Mouse (Mus musculus): ENCODE results near the gene Rbp1. TPM values are rescaled to one million over a fixed set of nuclear protein-coding genes. Genes with fewer than 3 reads are reported as not detected.

Gene Rbp1
- polyA plus RNA-seq, 1 experiment = 14.6 TPM

DNA sequence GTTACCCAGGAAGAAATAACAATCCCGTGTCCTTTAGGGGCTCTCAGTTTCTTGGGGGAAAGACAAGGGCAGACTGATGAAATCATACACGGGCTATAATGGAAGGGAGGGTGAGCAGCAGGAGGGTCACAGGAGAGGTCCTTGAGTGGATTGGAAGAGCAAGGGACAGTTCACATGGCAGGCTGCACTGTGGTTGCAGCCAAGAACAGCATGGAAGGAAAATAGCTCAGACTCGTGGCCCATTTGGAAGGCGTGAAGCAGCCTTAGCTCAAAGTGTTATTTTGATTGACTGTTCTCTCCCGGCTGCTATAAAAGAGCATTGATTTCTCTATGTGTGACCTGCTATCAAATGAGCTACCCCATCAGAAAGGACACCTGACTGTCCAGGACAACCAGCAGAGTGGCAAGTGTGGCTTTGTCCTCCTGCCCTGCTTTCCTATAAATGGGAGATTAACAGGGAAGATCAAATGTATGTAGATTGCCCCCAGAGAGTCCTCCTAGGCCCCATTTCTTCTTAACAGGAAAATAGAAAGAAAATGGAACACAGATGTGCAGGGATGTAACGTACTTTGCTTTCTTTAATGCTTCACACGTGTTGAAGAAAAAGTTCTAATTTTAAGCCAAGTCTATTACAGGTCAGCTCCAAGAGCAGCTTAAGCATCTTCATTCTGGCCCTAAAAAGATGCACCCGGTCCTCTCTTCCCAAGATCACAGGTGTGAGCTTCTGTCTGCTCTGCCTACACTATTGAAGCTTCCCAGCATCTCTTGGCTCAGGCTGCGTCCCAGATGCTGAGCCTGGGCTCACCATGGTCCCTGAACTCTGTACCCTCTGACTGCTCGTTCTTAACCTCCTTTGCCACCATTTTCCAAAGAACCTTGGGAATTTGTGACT is 34.8 kb upstream of the Rbp1 start:
- no peak for TF ChIP-seq POLR2A (IDR thresholded peaks at IDR 0.05; ENCODE audit: insufficient read depth, low read length)
- TF ChIP-seq EP300 (IDR thresholded peaks at IDR 0.05; ENCODE audit: insufficient read depth, low read depth, low read length) = no peak
- no peak for TF ChIP-seq CTCF (IDR thresholded peaks at IDR 0.05; ENCODE audit: low read depth, low read length)
- H3K27me3 ChIP-seq (ENCODE audit: control insufficient read depth, insufficient read depth, low read length, poor library complexity, severe bottlenecking) = 0 out of 2 replicates have a peak, but pooled peaks cover 1% of the 10 kb centered on the region
- H3K9ac ChIP-seq (ENCODE audit: low read depth, poor library complexity, severe bottlenecking) = no peak overlapping the region
- no peaks in the 10 kb centered on the region for H3K9me3 ChIP-seq (replicated peaks; ENCODE audit: control insufficient read depth, insufficient read depth, low read length, poor library complexity, severe bottlenecking)
- no peak overlapping the region for H3K4me3 ChIP-seq (ENCODE audit: low read depth, low read length)
- H3K4me1 ChIP-seq (ENCODE audit: control insufficient read depth, insufficient read depth, low read length) = no peaks in the 10 kb centered on the region
- H3K36me3 ChIP-seq (ENCODE audit: control insufficient read depth, insufficient read depth, low read length, poor library complexity, severe bottlenecking) = no peaks in the 10 kb centered on the region
- H3K27ac ChIP-seq (ENCODE audit: insufficient read depth, low read length) = no peak overlapping the region

DNA sequence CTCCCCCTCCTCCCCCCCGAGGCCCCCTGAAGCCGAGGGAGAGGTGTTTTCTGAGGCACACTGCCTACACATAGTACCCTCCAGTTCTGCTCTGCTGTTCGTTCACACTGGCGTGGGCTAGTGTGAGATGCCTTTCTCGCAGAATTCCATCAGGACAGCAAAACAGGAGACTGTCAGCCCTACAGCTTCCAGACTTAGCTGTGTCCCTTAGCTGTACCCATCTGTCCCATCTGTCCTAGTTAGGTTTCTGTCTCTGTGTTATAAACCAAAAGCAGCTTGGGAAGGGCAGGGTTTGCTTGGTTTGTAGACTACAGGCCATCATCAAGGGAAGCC is 34.2 kb upstream of the Rbp1 start:
- H3K36me3 ChIP-seq (ENCODE audit: control insufficient read depth, insufficient read depth, low read length, poor library complexity, severe bottlenecking) = no peaks in the 10 kb centered on the region
- no peak overlapping the region for H3K4me3 ChIP-seq (ENCODE audit: low read depth, low read length)
- no peak overlapping the region for H3K9ac ChIP-seq (ENCODE audit: low read depth, poor library complexity, severe bottlenecking)
- 0 out of 2 replicates have a peak, but pooled peaks cover 1% of the 10 kb centered on the region for H3K27me3 ChIP-seq (ENCODE audit: control insufficient read depth, insufficient read depth, low read length, poor library complexity, severe bottlenecking)
- TF ChIP-seq POLR2A (IDR thresholded peaks at IDR 0.05; ENCODE audit: insufficient read depth, low read length) (no peak), EP300 (IDR thresholded peaks at IDR 0.05; ENCODE audit: insufficient read depth, low read depth, low read length) (no peak), CTCF (IDR thresholded peaks at IDR 0.05; ENCODE audit: low read depth, low read length) (no peak)
- no peaks in the 10 kb centered on the region for H3K4me1 ChIP-seq (ENCODE audit: control insufficient read depth, insufficient read depth, low read length)
- H3K9me3 ChIP-seq (replicated peaks; ENCODE audit: control insufficient read depth, insufficient read depth, low read length, poor library complexity, severe bottlenecking) = no peaks in the 10 kb centered on the region
- no peak overlapping the region for H3K27ac ChIP-seq (ENCODE audit: insufficient read depth, low read length)

DNA sequence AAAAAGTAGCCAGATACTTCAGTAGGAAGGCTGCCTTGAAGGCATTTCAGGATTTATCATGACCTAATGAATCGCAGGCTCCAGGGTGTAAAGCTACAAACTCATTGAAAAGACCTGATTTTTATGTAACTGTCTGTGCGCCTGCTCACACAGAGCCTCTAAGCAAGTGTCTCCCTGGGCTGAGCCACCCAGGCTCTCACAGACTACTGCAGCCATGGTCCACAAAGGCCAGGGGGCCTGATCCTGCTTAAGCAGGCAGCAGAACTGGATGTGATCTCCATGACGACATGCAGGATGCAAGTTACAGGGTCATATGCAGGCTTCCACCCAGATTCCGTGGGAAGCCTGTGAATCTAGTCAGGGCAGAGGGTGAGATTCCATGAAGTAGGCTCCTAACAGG is 29.3 kb upstream of the Rbp1 start:
- TF ChIP-seq CTCF (IDR thresholded peaks at IDR 0.05; ENCODE audit: low read depth, low read length) (no peak), EP300 (IDR thresholded peaks at IDR 0.05; ENCODE audit: insufficient read depth, low read depth, low read length) (no peak), POLR2A (IDR thresholded peaks at IDR 0.05; ENCODE audit: insufficient read depth, low read length) (no peak)
- Histone ChIP-seq H3K27ac (ENCODE audit: insufficient read depth, low read length) (no peak overlapping the region), H3K9me3 (replicated peaks; ENCODE audit: control insufficient read depth, insufficient read depth, low read length, poor library complexity, severe bottlenecking) (no peaks in the 10 kb centered on the region), H3K9ac (ENCODE audit: low read depth, poor library complexity, severe bottlenecking) (no peak overlapping the region), H3K4me1 (ENCODE audit: control insufficient read depth, insufficient read depth, low read length) (no peaks in the 10 kb centered on the region), H3K27me3 (ENCODE audit: control insufficient read depth, insufficient read depth, low read length, poor library complexity, severe bottlenecking) (no peaks in the 10 kb centered on the region), H3K36me3 (ENCODE audit: control insufficient read depth, insufficient read depth, low read length, poor library complexity, severe bottlenecking) (no peaks in the 10 kb centered on the region), H3K4me3 (ENCODE audit: low read depth, low read length) (no peak overlapping the region)

DNA sequence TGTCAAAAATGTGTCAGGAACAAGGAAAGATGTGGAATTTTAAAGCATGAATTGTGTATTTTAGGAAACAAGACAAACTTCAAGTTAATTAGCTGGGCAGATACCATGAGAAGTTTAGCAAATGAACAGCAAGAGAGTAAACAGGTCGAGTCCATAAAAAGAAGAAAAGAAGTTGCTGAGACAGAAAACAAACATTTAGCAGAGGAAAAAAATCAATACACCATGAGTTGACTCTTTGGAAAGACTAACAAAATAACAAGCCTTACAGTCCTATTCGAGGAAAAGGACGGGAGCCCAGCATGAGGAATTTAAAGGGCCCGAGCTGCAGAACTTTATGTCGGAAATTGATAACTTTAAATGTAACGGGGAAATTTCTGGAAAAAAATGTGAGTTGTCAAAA is 25.6 kb upstream of the Rbp1 start:
- no peaks in the 10 kb centered on the region for H3K4me1 ChIP-seq (ENCODE audit: control insufficient read depth, insufficient read depth, low read length)
- H3K9me3 ChIP-seq (replicated peaks; ENCODE audit: control insufficient read depth, insufficient read depth, low read length, poor library complexity, severe bottlenecking) = no peaks in the 10 kb centered on the region
- H3K4me3 ChIP-seq (ENCODE audit: low read depth, low read length) = no peak overlapping the region
- TF ChIP-seq CTCF (IDR thresholded peaks at IDR 0.05; ENCODE audit: low read depth, low read length) = no peak
- no peak overlapping the region for H3K9ac ChIP-seq (ENCODE audit: low read depth, poor library complexity, severe bottlenecking)
- H3K27ac ChIP-seq (ENCODE audit: insufficient read depth, low read length) = no peak overlapping the region
- no peaks in the 10 kb centered on the region for H3K36me3 ChIP-seq (ENCODE audit: control insufficient read depth, insufficient read depth, low read length, poor library complexity, severe bottlenecking)
- H3K27me3 ChIP-seq (ENCODE audit: control insufficient read depth, insufficient read depth, low read length, poor library complexity, severe bottlenecking) = no peaks in the 10 kb centered on the region

DNA sequence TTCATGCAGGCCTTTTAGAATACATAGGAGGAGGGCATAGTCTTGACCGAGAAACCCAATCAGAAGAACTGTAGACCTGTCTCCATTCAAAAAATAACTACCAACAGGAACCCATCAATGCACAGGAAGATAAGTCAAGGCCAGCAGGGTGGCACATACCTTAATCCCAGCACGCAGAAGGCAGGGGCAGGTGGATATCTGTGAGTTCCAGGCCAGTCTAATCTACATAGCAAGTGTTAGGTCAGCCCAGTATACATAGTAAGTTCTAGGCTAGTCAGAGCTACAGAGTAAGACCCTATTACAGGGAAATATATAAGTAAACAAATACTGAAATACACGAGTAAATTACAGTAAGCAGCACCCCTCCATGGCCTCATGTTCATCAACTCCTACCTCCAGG is 24.9 kb upstream of the Rbp1 start:
- no peak overlapping the region for H3K9ac ChIP-seq (ENCODE audit: low read depth, poor library complexity, severe bottlenecking)
- no peak overlapping the region for H3K27ac ChIP-seq (ENCODE audit: insufficient read depth, low read length)
- H3K4me1 ChIP-seq (ENCODE audit: control insufficient read depth, insufficient read depth, low read length) = no peaks in the 10 kb centered on the region
- TF ChIP-seq CTCF (IDR thresholded peaks at IDR 0.05; ENCODE audit: low read depth, low read length) (no peak), EP300 (IDR thresholded peaks at IDR 0.05; ENCODE audit: insufficient read depth, low read depth, low read length) (no peak), POLR2A (IDR thresholded peaks at IDR 0.05; ENCODE audit: insufficient read depth, low read length) (no peak)
- no peaks in the 10 kb centered on the region for H3K36me3 ChIP-seq (ENCODE audit: control insufficient read depth, insufficient read depth, low read length, poor library complexity, severe bottlenecking)
- no peak overlapping the region for H3K4me3 ChIP-seq (ENCODE audit: low read depth, low read length)
- H3K9me3 ChIP-seq (replicated peaks; ENCODE audit: control insufficient read depth, insufficient read depth, low read length, poor library complexity, severe bottlenecking) = no peaks in the 10 kb centered on the region
- no peaks in the 10 kb centered on the region for H3K27me3 ChIP-seq (ENCODE audit: control insufficient read depth, insufficient read depth, low read length, poor library complexity, severe bottlenecking)

DNA sequence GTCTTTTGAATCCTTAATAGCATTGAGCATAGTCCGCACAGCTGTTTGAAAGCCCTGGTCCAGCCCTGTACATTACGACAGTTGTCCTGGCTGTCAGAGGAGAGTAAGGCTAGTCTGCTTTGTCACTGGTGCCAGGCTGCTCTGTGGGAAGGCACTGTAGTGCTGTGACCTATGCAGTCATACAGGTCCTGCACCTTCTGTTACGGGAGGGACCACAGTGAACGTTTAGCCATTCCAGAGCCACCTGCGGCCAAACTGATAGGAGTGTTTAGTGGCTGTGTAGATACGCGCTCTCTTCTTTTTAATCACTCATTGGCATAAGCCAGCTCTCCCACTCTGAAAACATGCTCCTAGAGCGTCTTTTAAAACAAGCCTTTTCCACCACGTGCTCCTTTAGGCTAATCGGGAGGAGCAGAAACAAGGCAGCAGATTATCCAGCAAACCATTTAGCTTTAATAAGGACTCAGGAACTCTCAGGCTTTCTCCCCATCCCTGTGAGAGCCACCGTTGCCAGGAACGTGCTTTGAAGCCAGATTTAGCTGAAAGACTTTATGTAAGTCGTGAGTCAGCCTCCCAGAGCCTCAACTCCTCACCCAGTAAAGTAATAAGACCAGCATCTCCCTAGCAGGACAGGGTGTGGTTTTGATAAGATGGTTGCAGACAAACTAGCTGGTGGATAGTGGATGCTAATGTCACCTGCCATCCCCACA is 22.4 kb upstream of the Rbp1 start:
- Histone ChIP-seq H3K27me3 (ENCODE audit: control insufficient read depth, insufficient read depth, low read length, poor library complexity, severe bottlenecking) (no peaks in the 10 kb centered on the region), H3K4me1 (ENCODE audit: control insufficient read depth, insufficient read depth, low read length) (no peaks in the 10 kb centered on the region), H3K9me3 (replicated peaks; ENCODE audit: control insufficient read depth, insufficient read depth, low read length, poor library complexity, severe bottlenecking) (no peaks in the 10 kb centered on the region), H3K4me3 (ENCODE audit: low read depth, low read length) (no peak overlapping the region), H3K27ac (ENCODE audit: insufficient read depth, low read length) (no peak overlapping the region), H3K36me3 (ENCODE audit: control insufficient read depth, insufficient read depth, low read length, poor library complexity, severe bottlenecking) (no peaks in the 10 kb centered on the region), H3K9ac (ENCODE audit: low read depth, poor library complexity, severe bottlenecking) (no peak overlapping the region)
- no peak for TF ChIP-seq POLR2A (IDR thresholded peaks at IDR 0.05; ENCODE audit: insufficient read depth, low read length)
- no peak for TF ChIP-seq EP300 (IDR thresholded peaks at IDR 0.05; ENCODE audit: insufficient read depth, low read depth, low read length)
- TF ChIP-seq CTCF (IDR thresholded peaks at IDR 0.05; ENCODE audit: low read depth, low read length) = no peak

All from ES-Bruce4 (cell line).